Mouse (Mus musculus) midbrain, embryonic 14.5 days (tissue): ENCODE measurements around the gene Smug1. TPM values are rescaled to one million over a fixed set of nuclear protein-coding genes. Genes with fewer than 3 reads are reported as not detected.

Experiments used
- ATAC-seq: fragments of 200-750 bp; cut with Nextera tagmentation; 2 replicates; pipeline ENCODE4 v1.8.0; 2017; ENCODE audit warnings: moderate number of reproducible peaks, moderate library complexity; ENCODE audit not compliant: low FRiP score, low TSS enrichment
- DNase-seq: peaks from one replicate; pipeline ENCODE4 v3.0.0-alpha.2; 2015
- H3K27ac ChIP-seq: fragments of 300-500 bp; sonication (generic); replicated peaks from 2 replicates; pipeline ENCODE4 v1.5.1; 2014; ENCODE audit warnings: mild to moderate bottlenecking, low read depth, low read length, moderate library complexity
- H3K27me3 ChIP-seq: fragments of 300-500 bp; sonication (generic); 2 replicates; pipeline ENCODE4 v1.6.1; 2014; ENCODE audit warnings: low read length, control low read depth, mixed read lengths; ENCODE audit not compliant: control insufficient read depth, insufficient read depth
- H3K36me3 ChIP-seq: fragments of 300-500 bp; sonication (generic); 2 replicates; pipeline ENCODE4 v1.6.1; 2014; ENCODE audit warnings: low read length, control low read depth; ENCODE audit not compliant: control insufficient read depth, insufficient read depth
- H3K4me1 ChIP-seq: fragments of 300-500 bp; sonication (generic); 2 replicates; pipeline ENCODE4 v1.6.1; 2014; ENCODE audit warnings: mild to moderate bottlenecking, antibody characterized with exemption, low read length, control low read depth; ENCODE audit not compliant: control insufficient read depth, insufficient read depth
- H3K4me2 ChIP-seq: fragments of 300-500 bp; sonication (generic); 2 replicates; pipeline ENCODE4 v1.6.1; 2014; ENCODE audit warnings: mild to moderate bottlenecking, low read length, moderate library complexity
- H3K4me3 ChIP-seq: fragments of 300-500 bp; sonication (generic); replicated peaks from 2 replicates; pipeline ENCODE4 v1.5.1; 2014; ENCODE audit warnings: low read depth, low read length
- H3K9ac ChIP-seq: fragments of 300-500 bp; sonication (generic); replicated peaks from 2 replicates; pipeline ENCODE4 v1.6.1; 2014; ENCODE audit warnings: mild to moderate bottlenecking, low read length, moderate library complexity
- H3K9me3 ChIP-seq: fragments of 300-500 bp; sonication (generic); 2 replicates; pipeline ENCODE4 v1.6.1; 2016; ENCODE audit warnings: low read length, control low read depth, mixed read lengths; ENCODE audit not compliant: control insufficient read depth
- WGBS: fragments of 180-500 bp; shearing (Covaris S2); extraction: QIAGEN DNeasy Blood & Tissue Kit; methylation state at CpG from one replicate; pipeline ENCODE4 v1.1.7; 2014; 5-methylcytosine and 5-hydroxymethylcytosine counted together
- polyA plus RNA-seq: library from polyadenylated mRNA; unstranded; fragments of >200 nt; fragmentation: Nextera tagmentation; extraction: Ambion mirVana; gene quantifications from 2 replicates; pipeline ENCODE4 v1.2.1, GENCODE M21; 2014

Gene Smug1
- polyA plus RNA-seq, 1 experiment from 2014 or later, result 25.0 TPM

GRCm38 (mm10) chr15:103145635-103146299, 21.1 kb downstream of the Smug1 start:
- H3K4me3 ChIP-seq, result no peak overlapping the region
- H3K9ac ChIP-seq, result no peak overlapping the region
- DNase-seq (no peak), ATAC-seq (no peak)
- H3K4me1 ChIP-seq, result peaks cover 7% of the 10 kb centered on the region; the same call in 1 of the 2 replicates
- no peaks in the 10 kb centered on the region for H3K36me3 ChIP-seq
- no peak overlapping the region for H3K27ac ChIP-seq
- H3K9me3 ChIP-seq, result no peaks in the 10 kb centered on the region
- peaks cover 24% of the 10 kb centered on the region; the same call in 1 of the 2 replicates for H3K27me3 ChIP-seq
- no peak overlapping the region for H3K4me2 ChIP-seq
- 71% methylated on average over 11 of the region's 11 CpGs for WGBS

- H3K27me3 ChIP-seq, result peaks cover 24% of the 10 kb centered on the region; the same call in 1 of the 2 replicates
- H3K4me3 ChIP-seq, result no peak overlapping the region
- no peak overlapping the region for H3K9ac ChIP-seq
- H3K27ac ChIP-seq, result no peak overlapping the region
- H3K9me3 ChIP-seq, result no peaks in the 10 kb centered on the region
- H3K36me3 ChIP-seq, result no peaks in the 10 kb centered on the region
- no peak overlapping the region for H3K4me2 ChIP-seq
- WGBS, result 38% methylated on average over 3 of the region's 3 CpGs
- DNase-seq (no peak), ATAC-seq (no peak)
- H3K4me1 ChIP-seq, result peaks cover 7% of the 10 kb centered on the region; the same call in 1 of the 2 replicates
These were observed 22.7 kb downstream of the Smug1 start for GRCm38 (mm10) chr15:103144176-103144575.

- peak overlapping the region; percentile 21; the same call in 1 of the 2 replicates for H3K9ac ChIP-seq
- peak overlapping the region; percentile 74 for H3K27ac ChIP-seq
- 31% methylated on average over 13 of the region's 13 CpGs for WGBS
- no peaks in the 10 kb centered on the region for H3K36me3 ChIP-seq
- H3K27me3 ChIP-seq, result 0 out of 2 replicates have a peak, but pooled peaks cover 5% of the 10 kb centered on the region
- H3K4me2 ChIP-seq, result no peak overlapping the region
- H3K9me3 ChIP-seq, result no peaks in the 10 kb centered on the region
- DNase-seq (no peak), ATAC-seq (no peak)
- H3K4me1 ChIP-seq, result peaks cover 26% of the 10 kb centered on the region
- H3K4me3 ChIP-seq, result no peak overlapping the region
These were observed 31.4 kb downstream of the Smug1 start for GRCm38 (mm10) chr15:103135431-103135947.

GRCm38 (mm10) chr15:103134277-103135086, 32.4 kb downstream of the Smug1 start:
- Histone ChIP-seq H3K9ac (no peak overlapping the region), H3K27me3 (0 out of 2 replicates have a peak, but pooled peaks cover 5% of the 10 kb centered on the region), H3K9me3 (no peaks in the 10 kb centered on the region), H3K4me3 (no peak overlapping the region), H3K36me3 (no peaks in the 10 kb centered on the region), H3K4me2 (no peak overlapping the region; the same call in 1 of the 2 replicates), H3K4me1 (peaks cover 26% of the 10 kb centered on the region), H3K27ac (peak overlapping the region; percentile 74)
- DNase-seq (peak; percentile 46), ATAC-seq (peak; percentile 25; the same call in 1 of the 2 replicates)
- 30% methylated on average over 5 of the region's 5 CpGs for WGBS

GRCm38 (mm10) chr15:103133761-103134160, 33.1 kb downstream of the Smug1 start:
- Histone ChIP-seq H3K4me1 (peaks cover 26% of the 10 kb centered on the region), H3K4me3 (no peak overlapping the region), H3K9me3 (no peaks in the 10 kb centered on the region), H3K9ac (no peak overlapping the region), H3K27ac (peak overlapping the region; percentile 63), H3K4me2 (peak overlapping the region; percentile 18; the same call in 1 of the 2 replicates), H3K36me3 (no peaks in the 10 kb centered on the region), H3K27me3 (0 out of 2 replicates have a peak, but pooled peaks cover 5% of the 10 kb centered on the region)
- peak; percentile 78 for ATAC-seq
- peak; percentile 71 for DNase-seq
- WGBS, result 15% methylated on average over 4 of the region's 4 CpGs

- H3K27me3 ChIP-seq, result 0 out of 2 replicates have a peak, but pooled peaks cover 5% of the 10 kb centered on the region
- peaks cover 24% of the 10 kb centered on the region for H3K4me1 ChIP-seq
- DNase-seq (no peak), ATAC-seq (no peak)
- no peak overlapping the region for H3K9ac ChIP-seq
- no peak overlapping the region for H3K4me3 ChIP-seq
- 33% methylated on average over 1 of the region's 1 CpGs for WGBS
- H3K4me2 ChIP-seq, result no peak overlapping the region
- no peaks in the 10 kb centered on the region for H3K9me3 ChIP-seq
- no peaks in the 10 kb centered on the region for H3K36me3 ChIP-seq
- no peak overlapping the region for H3K27ac ChIP-seq
These were observed 36.2 kb downstream of the Smug1 start for GRCm38 (mm10) chr15:103130729-103131128.

- H3K36me3 ChIP-seq, result no peaks in the 10 kb centered on the region
- H3K27ac ChIP-seq, result no peak overlapping the region
- no peak for ATAC-seq
- no peak overlapping the region for H3K4me2 ChIP-seq
- no peak overlapping the region for H3K9ac ChIP-seq
- H3K4me1 ChIP-seq, result peaks cover 10% of the 10 kb centered on the region
- H3K27me3 ChIP-seq, result 0 out of 2 replicates have a peak, but pooled peaks cover 9% of the 10 kb centered on the region
- DNase-seq, result peak; percentile 25
- 53% methylated on average over 6 of the region's 6 CpGs for WGBS
- H3K9me3 ChIP-seq, result no peaks in the 10 kb centered on the region
- no peak overlapping the region for H3K4me3 ChIP-seq
These were observed 37.6 kb downstream of the Smug1 start for GRCm38 (mm10) chr15:103129289-103129688.

- H3K27me3 ChIP-seq, result 0 out of 2 replicates have a peak, but pooled peaks cover 9% of the 10 kb centered on the region
- H3K9me3 ChIP-seq, result no peaks in the 10 kb centered on the region
- 71% methylated on average over 1 of the region's 1 CpGs for WGBS
- H3K36me3 ChIP-seq, result no peaks in the 10 kb centered on the region
- H3K4me1 ChIP-seq, result no peaks in the 10 kb centered on the region
- no peak for ATAC-seq
- H3K9ac ChIP-seq, result no peak overlapping the region
- H3K4me2 ChIP-seq, result no peak overlapping the region
- no peak overlapping the region for H3K4me3 ChIP-seq
- no peak for DNase-seq
- H3K27ac ChIP-seq, result no peak overlapping the region
These were observed 38.6 kb downstream of the Smug1 start for GRCm38 (mm10) chr15:103128056-103128833.
